Mouse (Mus musculus): ENCODE measurements around the gene Ehmt2.
A peak's percentile ranks its signal among the peaks of the same experiment; 100 is the strongest.

The Ehmt2 gene

GRCm38 (mm10) chr17:34898160-34898586 lies at the start of gene Ehmt2, which contains the start of gene C2:
Gene Ehmt2 (plus strand): TSS chr17:34898469.
Gene C2 (minus strand): TSS chr17:34898265.
- DNase-seq (ENCODE audit: low read depth) = peak; percentile 90

- DNase-seq (ENCODE audit: low read depth) = peak; percentile 99
Observed at GRCm38 (mm10) chr17:34849722-34850516, 48.4 kb upstream of the Ehmt2 start, which contains the start of the genes Skiv2l and Nelfe. Gene Skiv2l (minus strand): TSS chr17:34850210. Gene Nelfe (plus strand): TSS chr17:34850391.

DNA sequence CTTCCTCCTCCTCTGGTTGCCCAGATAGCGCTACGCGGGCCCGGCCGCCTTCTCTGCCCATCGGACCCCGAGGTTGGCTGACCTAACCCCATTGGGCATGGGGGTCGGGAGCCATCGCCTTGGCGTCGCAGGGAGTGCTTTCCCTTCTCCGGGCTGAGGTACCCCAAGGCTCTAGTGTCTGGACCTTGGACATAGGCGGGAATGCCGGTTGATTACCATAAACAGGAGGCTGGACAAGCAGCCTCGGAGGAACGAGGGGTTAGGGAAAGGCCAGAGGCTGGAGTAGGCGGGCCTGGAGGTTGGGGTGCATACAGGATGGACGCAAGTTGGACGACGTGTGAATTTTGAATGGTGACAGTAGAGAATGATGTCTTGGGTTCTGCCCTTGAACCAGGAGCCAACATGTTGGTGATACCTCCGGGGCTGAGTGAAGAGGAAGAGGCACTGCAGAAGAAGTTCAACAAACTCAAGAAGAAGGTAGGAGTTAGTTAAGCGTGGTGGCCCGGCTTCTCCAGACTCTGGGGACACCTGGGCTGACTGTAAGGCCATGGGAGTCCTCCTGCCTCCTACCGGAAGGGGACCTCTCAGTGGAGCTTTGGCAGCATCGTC lies 47.6 kb upstream of the Ehmt2 start:
- DNase-seq (ENCODE audit: low read depth) = peak; percentile 10

- DNase-seq (ENCODE audit: low read depth) = no peak
Observed at GRCm38 (mm10) chr17:34853511-34853910, 44.8 kb upstream of the Ehmt2 start.

DNA sequence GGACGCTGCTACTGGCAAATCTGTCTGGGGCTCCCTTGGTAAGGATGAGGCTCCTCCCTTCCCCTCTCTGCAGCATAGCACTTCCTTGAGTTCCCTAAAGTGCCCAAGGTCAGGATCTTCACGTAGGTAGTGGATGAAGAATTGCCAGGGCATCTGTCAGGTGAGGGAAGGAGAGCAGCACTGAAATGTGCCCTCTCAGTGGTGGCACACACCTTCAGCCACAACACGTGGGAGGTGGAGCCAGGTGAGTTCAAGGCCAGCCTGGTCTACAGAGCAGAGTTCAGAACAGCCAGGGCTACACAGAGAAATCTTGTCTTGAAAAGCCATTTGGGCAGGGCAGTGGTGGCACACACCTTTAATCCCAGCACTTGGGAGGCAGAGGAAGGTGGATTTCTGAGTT lies 43.5 kb upstream of the Ehmt2 start:
- no peak for DNase-seq (ENCODE audit: low read depth)

DNA sequence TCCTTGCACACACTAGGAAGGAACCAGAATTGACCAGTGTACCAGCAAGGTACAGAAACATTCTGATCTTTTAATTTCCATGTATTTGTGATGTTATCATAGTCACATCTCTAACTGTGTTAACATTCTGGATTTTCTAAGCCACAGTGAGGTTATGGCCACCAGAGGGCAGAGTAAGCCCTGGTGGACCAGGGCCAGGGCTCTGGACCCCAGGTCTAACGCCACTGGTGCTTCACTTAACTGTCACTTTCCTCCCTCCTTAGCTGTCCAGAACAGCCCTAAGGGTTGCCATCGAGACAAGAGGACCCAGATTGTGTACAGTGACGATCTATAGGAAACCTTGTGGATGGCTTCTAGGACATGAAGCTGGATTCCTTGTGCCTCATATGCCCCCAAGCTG lies 42.4 kb upstream of the Ehmt2 start:
- peak; percentile 88 for DNase-seq (ENCODE audit: low read depth)

- no peak for DNase-seq (ENCODE audit: low read depth)
Observed at GRCm38 (mm10) chr17:34858670-34859069, 39.6 kb upstream of the Ehmt2 start.

DNA sequence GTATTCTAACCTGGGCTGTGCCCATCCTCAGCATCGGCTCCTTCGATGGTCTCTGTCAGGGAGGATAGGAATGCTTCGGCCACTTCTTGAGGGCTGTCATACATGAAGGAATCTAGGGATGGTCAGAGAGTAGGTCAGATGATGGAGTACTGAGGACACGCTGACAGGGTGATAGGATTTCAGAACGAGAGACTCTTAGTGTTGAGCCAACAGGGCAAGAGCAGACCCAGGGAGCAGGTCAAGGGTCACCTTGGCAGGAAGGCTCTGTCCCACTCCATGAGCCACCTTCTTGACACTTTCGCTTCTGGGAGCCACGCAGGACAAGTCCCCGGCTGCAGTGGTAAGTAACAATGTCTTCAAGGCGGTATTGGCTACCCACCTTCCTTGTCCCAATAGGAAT lies 37.8 kb upstream of the Ehmt2 start:
- no peak for DNase-seq (ENCODE audit: low read depth)

GRCm38 (mm10) chr17:34861704-34862415 lies 36.4 kb upstream of the Ehmt2 start:
- no peak for DNase-seq (ENCODE audit: low read depth)

DNA sequence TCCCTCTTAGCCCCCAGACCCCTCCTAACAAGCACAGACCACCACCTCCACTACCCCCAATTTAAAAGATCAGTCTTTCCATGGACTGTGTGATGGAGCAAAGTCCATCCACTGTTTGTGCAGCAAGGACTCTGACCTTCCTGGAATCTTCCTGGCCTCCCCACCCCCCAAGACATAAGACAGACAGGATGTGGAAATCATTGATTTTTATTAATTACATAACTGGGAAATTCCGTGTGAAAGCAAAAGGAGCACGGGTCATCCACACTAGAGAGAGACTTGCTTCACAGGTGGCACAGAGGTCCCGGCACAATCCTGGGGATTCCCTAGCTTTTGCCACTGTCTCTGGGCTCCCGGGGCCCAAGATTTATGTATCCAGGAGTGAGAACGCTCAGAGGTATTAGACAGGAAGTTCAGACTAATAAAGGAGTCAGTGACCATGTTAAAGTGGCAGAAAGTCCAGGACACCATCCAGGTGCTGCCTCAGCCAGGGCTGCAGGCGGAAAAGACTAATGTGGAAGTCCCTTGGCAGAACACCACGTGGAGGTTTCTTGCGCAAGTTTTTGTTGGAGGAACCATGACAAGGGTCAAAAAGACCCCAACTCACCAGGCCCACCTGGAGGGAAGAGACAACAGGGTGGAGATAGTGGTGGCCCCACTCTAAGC lies 35.7 kb upstream of the Ehmt2 start, which contains the start of gene Cfb:
Cfb (minus strand) TSS at position 103 of the 666 bp plus-strand sequence.
- no peak for DNase-seq (ENCODE audit: low read depth)

- no peak for DNase-seq (ENCODE audit: low read depth)
Observed at GRCm38 (mm10) chr17:34865981-34866380, 32.3 kb upstream of the Ehmt2 start.

DNA sequence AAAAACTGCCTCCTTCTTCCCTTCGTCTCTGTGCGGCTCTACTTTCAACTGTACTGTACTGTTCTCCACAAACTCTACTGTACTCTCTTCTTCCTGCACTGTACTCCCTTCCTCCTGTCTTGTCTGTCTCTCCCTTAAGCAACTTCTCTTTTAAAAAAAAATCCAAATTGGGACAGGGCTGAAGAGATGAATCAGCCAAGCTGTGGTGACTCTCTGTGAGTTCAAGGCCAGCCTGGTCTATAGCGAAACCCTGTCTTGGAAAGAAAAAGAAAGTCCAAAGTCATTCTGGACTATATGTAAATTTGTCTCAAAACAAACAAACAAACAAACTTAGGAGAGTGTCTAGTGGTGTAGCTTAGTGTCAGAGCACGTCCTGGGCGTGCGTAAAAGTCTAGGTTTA lies 23.9 kb upstream of the Ehmt2 start:
- no peak for DNase-seq (ENCODE audit: low read depth)

DNA sequence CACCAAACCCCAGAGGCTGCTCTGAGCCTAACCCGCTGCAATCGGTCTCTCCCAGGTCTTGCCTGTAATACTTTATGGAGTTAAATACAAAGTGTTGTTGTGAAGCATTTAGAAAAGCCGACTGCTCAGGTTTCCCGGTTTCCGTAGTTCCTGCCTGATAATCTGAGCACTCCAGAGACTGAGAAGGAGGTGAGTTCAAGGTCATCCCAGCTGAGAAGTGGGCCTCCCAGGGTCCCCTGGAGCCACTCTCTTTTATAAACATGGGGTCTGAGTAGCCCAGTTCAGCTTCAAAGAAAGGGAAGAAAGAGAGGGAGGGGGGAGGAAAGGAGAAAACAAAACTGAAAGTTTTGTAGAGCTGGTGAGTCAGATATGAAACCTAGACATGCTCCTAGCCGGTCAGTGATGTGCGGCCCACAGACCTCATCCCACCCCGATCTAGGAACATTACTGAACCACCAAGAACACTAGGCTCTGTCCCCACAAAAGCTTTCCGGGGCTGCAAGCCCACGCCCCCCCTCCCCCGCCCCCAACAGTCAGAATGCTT lies 18.9 kb upstream of the Ehmt2 start, which contains the start of gene Zbtb12:
Zbtb12 (plus strand) TSS at position 148 of the 544 bp plus-strand sequence.
- peak; percentile 51 for DNase-seq (ENCODE audit: low read depth)

DNA sequence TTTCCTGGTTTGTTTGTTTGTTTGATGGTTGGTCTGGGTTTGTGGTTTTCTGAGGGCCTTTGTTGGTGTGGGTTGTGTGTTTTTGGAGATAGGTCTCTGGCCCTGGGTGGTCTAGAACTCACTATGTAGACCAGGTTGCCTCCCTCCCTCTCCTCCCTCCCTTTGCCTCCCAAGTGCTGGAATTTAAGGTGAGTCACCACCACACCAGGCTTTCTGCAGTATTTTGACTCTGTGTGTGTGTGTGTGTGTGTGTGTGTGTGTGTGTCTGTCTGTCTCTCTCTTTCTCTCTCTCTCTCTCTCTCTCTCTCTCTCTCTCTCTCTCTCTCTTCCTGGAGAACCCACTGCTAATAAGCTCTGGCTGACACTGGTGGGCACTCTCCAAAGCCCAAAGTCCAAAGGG lies 17.1 kb upstream of the Ehmt2 start:
- peak; percentile 70 for DNase-seq (ENCODE audit: low read depth)

- no peak for DNase-seq (ENCODE audit: low read depth)
Observed at GRCm38 (mm10) chr17:34881683-34882310, 16.5 kb upstream of the Ehmt2 start, which contains the start of gene Gm20547. Gene Gm20547 (minus strand): TSS chr17:34882042.

GRCm38 (mm10) chr17:34883332-34883731 lies 14.9 kb upstream of the Ehmt2 start:
- DNase-seq (ENCODE audit: low read depth) = peak; percentile 67

DNA sequence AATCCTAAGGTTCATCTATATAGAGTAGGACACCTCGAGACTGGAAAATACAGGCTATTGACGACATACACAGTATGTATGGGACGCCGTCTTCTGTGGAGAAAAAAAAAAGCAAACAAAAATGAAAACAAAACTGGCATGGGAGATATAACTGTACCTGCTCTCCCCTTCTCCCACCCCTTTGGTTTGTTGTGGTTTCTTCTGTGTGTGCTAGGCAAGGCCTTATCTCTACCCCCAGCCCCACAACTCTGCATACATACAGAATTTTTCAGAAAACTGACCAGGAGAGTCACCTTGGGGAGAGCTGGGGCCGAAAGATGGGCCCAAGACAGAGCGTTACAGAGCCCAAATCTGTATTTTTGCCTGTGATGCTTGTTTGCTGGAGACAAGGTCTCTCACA lies 13.6 kb upstream of the Ehmt2 start:
- no peak for DNase-seq (ENCODE audit: low read depth)

DNA sequence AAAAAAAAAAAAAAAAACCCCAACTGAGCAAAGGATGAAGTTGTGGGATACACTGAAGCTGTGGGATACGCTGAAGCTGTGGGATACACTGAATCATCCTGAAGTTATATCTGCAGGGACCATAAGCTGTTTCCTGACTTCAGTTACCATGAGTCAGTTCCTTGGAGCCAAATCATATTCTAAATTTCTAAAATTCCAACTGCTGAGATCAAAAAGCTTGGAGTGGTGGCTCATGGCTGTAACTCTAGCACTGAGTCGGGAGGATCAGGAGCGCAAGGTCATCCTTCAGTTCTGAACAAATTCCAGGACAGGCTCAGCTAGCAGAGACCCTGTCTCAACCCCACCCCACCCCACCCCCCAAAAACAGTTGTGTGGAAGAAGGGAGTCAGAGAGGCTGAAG lies 12.7 kb upstream of the Ehmt2 start:
- DNase-seq (ENCODE audit: low read depth) = peak; percentile 72

DNA sequence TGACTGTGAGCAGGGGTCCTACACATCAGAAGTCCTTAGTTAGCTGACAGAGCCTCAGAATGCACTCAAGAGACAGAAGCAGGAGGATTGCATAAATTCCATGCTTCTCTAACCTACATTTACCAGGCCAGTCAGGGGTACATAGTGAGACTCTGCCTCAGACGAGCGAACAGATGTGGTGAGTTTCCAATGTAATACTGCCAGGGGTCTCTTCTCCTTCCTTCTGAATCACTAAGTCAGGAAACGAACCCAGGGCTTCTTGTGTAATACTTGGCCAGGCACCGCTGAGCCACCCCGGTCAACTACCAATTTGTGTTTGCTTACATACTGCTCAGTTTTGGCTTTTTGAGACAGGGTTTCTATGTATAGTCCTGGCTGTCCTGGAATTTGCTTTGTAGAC lies 10.3 kb upstream of the Ehmt2 start:
- peak; percentile 42 for DNase-seq (ENCODE audit: low read depth)

GRCm38 (mm10) chr17:34890074-34890743 lies 8.1 kb upstream of the Ehmt2 start:
- DNase-seq (ENCODE audit: low read depth) = no peak

DNA sequence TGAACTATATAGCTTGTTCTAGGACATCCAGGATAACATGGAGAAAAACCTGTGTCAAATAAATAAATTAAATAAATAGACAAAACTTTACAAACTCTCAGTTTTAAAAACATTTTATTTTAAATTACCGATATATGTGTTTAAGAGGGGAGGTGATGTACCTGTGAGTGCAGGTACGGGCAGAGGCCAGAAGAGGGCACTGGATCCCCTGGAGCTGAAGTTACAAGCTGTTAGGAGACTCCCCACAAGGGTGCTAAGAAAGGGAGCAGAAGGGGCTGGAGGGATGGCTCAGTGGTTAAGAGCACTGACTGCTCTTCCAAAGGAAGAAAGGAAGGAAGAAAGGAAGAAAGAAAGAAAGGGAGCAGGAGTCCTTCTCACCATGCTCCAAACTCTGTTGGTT lies 6.9 kb upstream of the Ehmt2 start:
- DNase-seq (ENCODE audit: low read depth) = no peak

Measured in NIH3T3 (cell line).